Mouse (Mus musculus) stomach, embryonic 16.5 days (tissue): ENCODE results near the gene Ntng2. TPM values are rescaled to one million over a fixed set of nuclear protein-coding genes. Genes with fewer than 3 reads are reported as not detected.

Experiments
- ATAC-seq: fragments of 200-750 bp; cut with Nextera tagmentation; 2 replicates; pipeline ENCODE4 v1.8.0; 2017; ENCODE audit warnings: moderate number of reproducible peaks, moderate TSS enrichment; ENCODE audit not compliant: insufficient read depth, low FRiP score
- H3K27ac ChIP-seq: fragments of 300-500 bp; sonication (generic); 2 replicates; pipeline ENCODE4 v1.5.1; 2014; ENCODE audit warnings: low read length
- H3K27me3 ChIP-seq: fragments of 300-500 bp; sonication (generic); 2 replicates; pipeline ENCODE4 v1.6.1; 2014; ENCODE audit warnings: low read length, control low read depth, mixed read lengths; ENCODE audit not compliant: control insufficient read depth, insufficient read depth
- H3K36me3 ChIP-seq: fragments of 300-500 bp; sonication (generic); 2 replicates; pipeline ENCODE4 v1.6.1; 2014; ENCODE audit warnings: low read length; ENCODE audit not compliant: control insufficient read depth, insufficient read depth
- H3K4me1 ChIP-seq: fragments of 300-500 bp; sonication (generic); 2 replicates; pipeline ENCODE4 v1.6.1; 2014; ENCODE audit warnings: low read length, control low read depth, mixed read lengths; ENCODE audit not compliant: control insufficient read depth, insufficient read depth
- H3K4me2 ChIP-seq: fragments of 300-500 bp; sonication (generic); 2 replicates; pipeline ENCODE4 v1.6.1; 2014; ENCODE audit warnings: low read depth, low read length, mixed read lengths
- H3K4me3 ChIP-seq: fragments of 300-500 bp; sonication (generic); replicated peaks from 2 replicates; pipeline ENCODE4 v1.5.1; 2014; ENCODE audit warnings: mild to moderate bottlenecking, low read length
- H3K9ac ChIP-seq: fragments of 300-500 bp; sonication (generic); 2 replicates; pipeline ENCODE4 v1.6.1; 2014; ENCODE audit warnings: low read length
- H3K9me3 ChIP-seq: fragments of 300-500 bp; sonication (generic); replicated peaks from 2 replicates; pipeline ENCODE4 v1.6.1; 2016; ENCODE audit warnings: low read length, control low read depth; ENCODE audit not compliant: control insufficient read depth
- WGBS: fragments of 180-500 bp; shearing (Covaris S2); extraction: QIAGEN DNeasy Blood & Tissue Kit; methylation state at CpG from one replicate; pipeline ENCODE4 v1.1.7; 2014; 5-methylcytosine and 5-hydroxymethylcytosine counted together
- polyA plus RNA-seq: library from polyadenylated mRNA; unstranded; fragments of >200 nt; fragmentation: Nextera tagmentation; extraction: Ambion mirVana; gene quantifications from 2 replicates; pipeline ENCODE4 v1.2.1, GENCODE M21; 2015

Ntng2 gene
- polyA plus RNA-seq, 1 experiment from 2014 or later = 0.40 TPM

DNA sequence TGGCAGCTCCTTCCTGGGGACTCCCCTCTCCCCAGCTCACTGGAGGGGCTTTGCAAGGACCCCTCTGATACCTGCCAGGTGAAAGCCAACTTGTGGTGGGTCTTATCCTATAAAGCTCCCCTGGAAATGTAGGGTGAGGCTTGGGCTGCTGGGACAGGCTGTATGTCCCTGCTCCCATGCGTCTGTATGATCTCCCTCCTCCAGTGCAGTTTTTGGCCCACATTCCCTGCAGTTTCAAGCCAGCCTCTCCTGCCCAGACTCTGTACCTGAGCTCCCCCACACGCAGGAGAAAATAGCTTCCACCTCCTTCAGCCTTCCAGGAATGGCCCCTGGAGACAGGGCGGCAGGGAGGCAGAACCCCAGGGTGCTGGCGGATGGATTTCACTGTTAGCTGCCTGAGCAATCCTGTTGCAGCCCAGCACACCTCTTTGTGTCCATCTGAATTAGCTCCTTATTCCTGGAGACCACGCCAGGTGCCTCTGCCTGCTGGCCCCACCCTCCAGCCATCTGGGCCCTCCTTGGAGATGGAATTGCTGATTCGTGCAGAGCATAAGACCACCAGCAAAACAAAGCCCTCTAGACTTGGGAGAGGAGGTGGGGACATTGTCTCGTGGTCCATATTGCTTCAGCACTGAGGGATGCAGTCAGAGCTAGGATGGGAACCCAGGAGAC is 29.1 kb downstream of the Ntng2 start:
- Histone ChIP-seq H3K9ac (no peak overlapping the region), H3K4me2 (no peak overlapping the region), H3K4me3 (no peak overlapping the region), H3K27ac (no peak overlapping the region), H3K36me3 (no peaks in the 10 kb centered on the region), H3K4me1 (no peaks in the 10 kb centered on the region), H3K9me3 (no peaks in the 10 kb centered on the region), H3K27me3 (no peaks in the 10 kb centered on the region)
- WGBS = 51% methylated on average over 7 of the region's 7 CpGs
- ATAC-seq = no peak

DNA sequence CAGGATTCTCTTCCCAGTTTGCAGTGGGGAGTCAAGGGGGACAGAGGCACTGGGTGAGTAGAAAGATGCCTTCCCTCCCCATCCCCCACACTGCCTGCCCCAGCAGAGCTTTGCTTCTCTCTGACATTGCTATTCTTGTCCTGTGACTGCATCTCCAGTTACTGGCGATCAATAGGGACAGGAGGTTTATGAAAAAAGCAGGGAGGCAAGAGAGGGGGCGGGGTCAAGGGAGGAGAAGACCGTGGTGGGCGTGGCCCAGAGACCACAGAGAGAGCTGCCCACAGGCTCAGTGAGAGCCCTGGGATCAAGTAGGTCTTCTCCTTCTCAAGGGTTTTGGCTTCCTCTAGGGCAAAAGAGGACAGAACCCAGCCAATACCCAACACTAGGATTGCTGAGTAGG is 30.5 kb downstream of the Ntng2 start:
- H3K36me3 ChIP-seq = no peaks in the 10 kb centered on the region
- no peaks in the 10 kb centered on the region for H3K4me1 ChIP-seq
- H3K9me3 ChIP-seq = no peaks in the 10 kb centered on the region
- H3K27ac ChIP-seq = no peak overlapping the region
- 7% methylated on average over 4 of the region's 4 CpGs for WGBS
- H3K4me3 ChIP-seq = no peak overlapping the region
- H3K27me3 ChIP-seq = no peaks in the 10 kb centered on the region
- no peak overlapping the region for H3K4me2 ChIP-seq
- H3K9ac ChIP-seq = no peak overlapping the region
- ATAC-seq = no peak

DNA sequence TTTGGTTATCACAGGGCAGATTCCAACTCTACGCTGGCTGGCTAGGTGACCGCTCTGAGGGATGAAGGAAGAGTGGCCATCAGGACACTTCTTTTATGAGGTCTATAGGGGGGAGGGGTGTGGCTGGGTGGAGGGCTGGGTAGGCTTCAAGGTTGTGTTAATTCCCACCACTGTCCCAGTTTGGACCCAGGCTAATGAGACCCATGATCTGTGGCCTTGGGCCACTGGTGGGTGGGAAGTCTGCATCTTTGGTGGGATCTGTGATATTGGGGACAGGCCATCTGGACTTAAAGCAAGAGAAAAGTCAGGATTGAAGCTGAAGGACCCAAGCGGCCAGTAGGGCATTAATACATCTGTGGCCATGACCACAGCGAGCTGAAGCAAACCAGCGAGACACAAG is 34.0 kb downstream of the Ntng2 start:
- no peaks in the 10 kb centered on the region for H3K36me3 ChIP-seq
- no peak overlapping the region for H3K4me2 ChIP-seq
- H3K27ac ChIP-seq = no peak overlapping the region
- H3K9ac ChIP-seq = no peak overlapping the region
- WGBS = 90% methylated on average over 5 of the region's 5 CpGs
- H3K4me1 ChIP-seq = no peaks in the 10 kb centered on the region
- no peaks in the 10 kb centered on the region for H3K9me3 ChIP-seq
- no peak for ATAC-seq
- no peaks in the 10 kb centered on the region for H3K27me3 ChIP-seq
- no peak overlapping the region for H3K4me3 ChIP-seq

DNA sequence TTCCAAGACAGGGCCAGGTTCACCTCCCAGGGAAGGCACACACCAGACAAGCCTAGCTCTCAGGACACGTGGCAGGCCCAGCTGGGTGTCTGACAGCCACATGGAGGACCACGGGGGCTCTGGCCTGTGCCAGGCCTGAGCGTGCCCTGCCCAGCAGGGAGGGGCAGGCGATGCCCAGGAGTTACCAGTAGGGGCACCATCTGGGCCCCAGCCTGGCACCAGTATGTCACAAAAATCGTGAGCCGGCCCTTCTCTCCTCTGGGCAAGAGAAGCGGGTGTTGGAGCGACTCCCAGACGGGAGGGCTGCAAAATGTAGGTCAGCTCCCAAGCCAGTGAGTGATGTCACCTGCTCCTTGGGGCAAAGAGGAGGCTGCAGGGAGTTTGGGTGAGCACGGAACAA is 34.9 kb downstream of the Ntng2 start:
- Histone ChIP-seq H3K9ac (no peak overlapping the region), H3K4me1 (no peaks in the 10 kb centered on the region), H3K27me3 (no peaks in the 10 kb centered on the region), H3K4me3 (no peak overlapping the region), H3K4me2 (no peak overlapping the region), H3K27ac (no peak overlapping the region), H3K36me3 (no peaks in the 10 kb centered on the region), H3K9me3 (no peaks in the 10 kb centered on the region)
- no peak for ATAC-seq
- 69% methylated on average over 10 of the region's 10 CpGs for WGBS

DNA sequence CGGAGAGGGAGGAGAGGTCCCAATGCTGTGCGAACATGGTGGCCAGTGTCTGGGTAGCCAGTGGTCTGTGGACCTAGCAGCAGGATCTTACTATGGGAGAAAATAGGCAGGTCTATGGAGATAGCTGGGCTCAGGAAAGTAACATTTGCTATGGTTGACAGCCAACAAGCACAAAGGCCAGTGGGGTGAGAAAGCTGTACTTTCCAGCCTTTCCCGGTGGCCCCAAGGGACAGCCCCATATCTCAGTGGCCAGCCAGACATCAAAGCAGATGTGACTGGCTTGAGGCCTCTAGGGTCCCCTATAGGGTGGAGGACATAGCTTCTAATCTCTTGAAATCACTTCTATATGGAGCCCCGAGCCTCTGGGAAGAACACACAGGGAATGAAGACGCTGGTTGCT is 35.8 kb downstream of the Ntng2 start:
- Histone ChIP-seq H3K9ac (no peak overlapping the region), H3K27ac (no peak overlapping the region), H3K27me3 (no peaks in the 10 kb centered on the region), H3K4me3 (no peak overlapping the region), H3K4me1 (no peaks in the 10 kb centered on the region), H3K4me2 (no peak overlapping the region), H3K36me3 (no peaks in the 10 kb centered on the region), H3K9me3 (no peaks in the 10 kb centered on the region)
- 82% methylated on average over 5 of the region's 5 CpGs for WGBS
- ATAC-seq = no peak

DNA sequence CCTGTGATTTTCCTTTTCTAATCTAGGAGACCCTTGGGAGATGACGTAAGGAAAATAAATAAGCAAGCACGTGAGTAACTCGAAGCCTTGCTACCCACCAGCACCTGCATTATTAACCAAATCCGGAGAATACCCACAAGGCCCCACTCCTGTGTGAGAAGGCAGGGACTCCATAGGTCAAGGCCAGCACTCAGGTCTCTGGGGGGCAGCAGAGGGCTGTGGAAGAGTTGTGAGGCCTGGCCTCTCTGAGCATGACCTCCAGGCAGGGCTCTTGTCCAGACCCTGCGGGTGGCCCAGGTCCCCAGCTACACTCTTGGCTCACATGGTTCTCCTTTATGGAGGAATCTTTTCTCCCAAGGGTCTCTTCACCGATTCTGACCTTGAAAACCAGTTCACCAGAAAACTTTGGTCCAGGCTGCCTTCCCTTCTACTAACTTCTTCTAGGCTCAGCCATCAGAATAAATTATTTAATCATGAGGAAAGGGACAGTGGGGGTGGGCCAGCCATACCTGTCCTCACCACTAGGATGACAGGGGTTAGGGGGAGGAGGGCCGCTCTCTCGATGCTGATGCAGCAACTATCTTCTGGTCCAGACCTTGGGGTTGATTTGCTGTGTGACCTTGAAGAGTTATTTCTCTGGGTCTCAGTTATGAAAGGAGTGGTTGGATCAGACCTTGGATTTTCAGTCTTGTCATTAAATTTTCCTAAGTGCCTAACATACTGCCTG is 36.4 kb downstream of the Ntng2 start:
- no peak for ATAC-seq
- no peak overlapping the region for H3K4me3 ChIP-seq

DNA sequence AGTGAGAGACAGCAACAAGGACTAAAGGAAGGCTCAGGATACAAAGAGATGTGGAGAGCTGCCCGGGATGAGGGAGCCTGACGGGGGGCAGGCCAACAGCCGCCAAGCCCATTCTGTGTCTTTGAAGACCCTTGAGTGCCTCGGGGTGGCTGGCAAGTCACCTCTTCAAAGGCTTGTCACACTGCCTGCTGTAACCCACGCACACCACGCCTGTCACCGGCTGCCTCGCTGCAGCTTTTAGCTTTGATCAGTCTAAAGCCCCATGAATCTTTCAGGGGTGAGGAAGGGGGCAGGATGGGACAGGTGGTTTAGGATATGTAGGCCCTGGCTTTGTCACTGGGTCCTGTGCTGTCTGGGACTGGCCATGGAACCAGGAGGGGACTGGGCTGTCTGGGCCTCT is 46.6 kb downstream of the Ntng2 start:
- Histone ChIP-seq H3K27ac (no peak overlapping the region), H3K9ac (no peak overlapping the region), H3K27me3 (no peaks in the 10 kb centered on the region), H3K36me3 (no peaks in the 10 kb centered on the region), H3K4me2 (no peak overlapping the region), H3K4me3 (no peak overlapping the region), H3K4me1 (no peaks in the 10 kb centered on the region), H3K9me3 (no peaks in the 10 kb centered on the region)
- 28% methylated on average over 8 of the region's 8 CpGs for WGBS
- ATAC-seq = no peak

More for the DNA sequence above, 36.4 kb downstream of the Ntng2 start:
- Histone ChIP-seq H3K9ac (no peak overlapping the region), H3K4me1 (no peaks in the 10 kb centered on the region), H3K27ac (no peak overlapping the region), H3K36me3 (no peaks in the 10 kb centered on the region), H3K4me2 (no peak overlapping the region), H3K9me3 (no peaks in the 10 kb centered on the region), H3K27me3 (no peaks in the 10 kb centered on the region)
- WGBS = 56% methylated on average over 8 of the region's 8 CpGs

DNA sequence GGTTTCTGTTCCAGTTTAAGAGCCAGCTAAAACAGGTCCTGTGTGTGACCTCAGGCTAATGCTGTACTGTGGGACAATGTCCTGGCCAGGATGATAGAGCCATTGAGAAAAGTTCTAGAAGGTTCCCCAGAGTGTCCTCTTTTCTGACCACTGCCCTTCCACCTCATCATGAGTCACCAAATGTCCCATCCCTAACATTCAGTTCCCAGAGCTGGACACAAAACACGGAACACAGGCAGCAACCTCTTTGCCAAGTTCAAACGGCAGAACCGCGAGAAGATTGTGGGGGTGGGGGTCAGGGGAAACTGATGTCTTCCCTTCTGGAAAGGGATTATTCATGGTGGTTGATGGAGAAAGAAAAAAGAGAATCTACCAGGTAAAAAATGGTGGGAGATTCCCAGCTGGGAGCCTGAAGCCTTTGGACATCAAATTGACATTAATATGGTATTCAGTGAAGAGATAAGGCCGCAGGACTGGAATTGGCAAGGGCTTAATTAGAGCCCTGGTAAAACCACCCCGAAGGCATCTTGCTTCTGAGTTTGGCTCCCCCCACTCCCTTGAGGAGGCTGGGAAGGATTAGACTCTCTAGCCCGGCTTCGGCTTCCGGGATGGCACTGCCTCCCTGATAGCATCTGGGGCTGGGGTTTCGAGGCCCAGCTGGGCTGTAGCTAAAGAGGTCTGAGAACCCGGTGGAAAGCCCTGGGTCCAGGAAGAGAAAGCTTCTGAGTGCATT is 51.4 kb downstream of the Ntng2 start:
- Histone ChIP-seq H3K4me1 (no peaks in the 10 kb centered on the region), H3K27me3 (peaks cover 9% of the 10 kb centered on the region; the same call in 1 of the 2 replicates), H3K4me3 (no peak overlapping the region), H3K9ac (no peak overlapping the region), H3K9me3 (no peaks in the 10 kb centered on the region), H3K27ac (no peak overlapping the region), H3K4me2 (no peak overlapping the region), H3K36me3 (no peaks in the 10 kb centered on the region)
- WGBS = 56% methylated on average over 11 of the region's 11 CpGs
- no peak for ATAC-seq

DNA sequence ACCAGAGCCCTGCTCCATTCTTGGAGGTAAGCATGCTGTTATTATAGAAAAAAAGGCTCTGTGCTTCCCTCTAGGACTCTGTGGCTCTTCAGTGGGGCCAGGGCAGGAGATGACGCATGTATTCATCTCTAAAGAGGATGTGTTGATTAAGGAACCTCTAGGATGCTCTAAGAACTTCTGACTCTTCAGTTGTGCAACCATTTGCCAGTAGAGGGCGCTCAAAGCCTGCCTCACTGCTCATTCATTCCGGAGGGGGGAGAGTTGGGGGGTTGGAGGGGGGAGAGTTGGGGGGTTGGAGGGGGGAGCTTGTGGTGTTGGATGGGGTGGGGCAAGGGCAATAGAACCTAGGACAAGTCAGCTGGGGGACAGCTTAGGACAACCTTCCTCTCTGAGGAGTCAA is 52.9 kb downstream of the Ntng2 start:
- Histone ChIP-seq H3K36me3 (no peaks in the 10 kb centered on the region), H3K27me3 (peaks cover 14% of the 10 kb centered on the region; the same call in 1 of the 2 replicates), H3K9me3 (no peaks in the 10 kb centered on the region), H3K4me1 (peaks cover 4% of the 10 kb centered on the region; the same call in 1 of the 2 replicates), H3K9ac (no peak overlapping the region), H3K4me2 (no peak overlapping the region), H3K27ac (no peak overlapping the region), H3K4me3 (no peak overlapping the region)
- 0% methylated on average over 3 of the region's 3 CpGs for WGBS
- ATAC-seq = no peak
